In the genomic region with DNA sequence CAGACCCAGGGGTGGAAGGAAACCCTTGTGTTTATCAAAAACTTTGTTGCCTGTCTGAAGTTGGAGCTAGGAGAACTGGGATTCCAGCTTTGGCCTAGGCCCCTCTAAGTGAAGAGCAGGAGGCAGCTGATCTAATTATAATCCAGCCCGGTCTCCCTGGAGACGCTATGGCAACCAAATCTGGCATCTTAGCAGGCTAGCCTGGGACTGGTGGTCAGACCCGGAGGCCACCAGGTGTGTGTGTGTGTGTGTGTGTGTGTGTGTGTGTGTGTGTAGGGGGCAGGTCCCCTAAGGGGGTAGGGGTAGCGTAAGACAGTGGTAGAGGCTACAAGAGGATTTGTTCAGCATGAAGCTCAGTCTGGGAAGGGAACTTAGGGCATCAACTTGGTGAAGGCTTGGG, we compare ENCODE assay signal across 8 mouse cellular contexts. TPM values are rescaled to one million over a fixed set of nuclear protein-coding genes. Genes with fewer than 3 reads are reported as not detected.
DNase-seq lines count a peak whose midpoint lies in the region; ATAC-seq and TF ChIP-seq lines count a peak whose summit lies in the region.

No protein-coding gene starts in this region.

- WGBS in embryonic facial prominence, embryonic 11.5 days: 39% methylated on average over 4 of the region's 4 CpGs
- 15% methylated on average over 4 of the region's 4 CpGs for WGBS in hindbrain, embryonic 12.5 days
- WGBS in liver, embryonic 14.5 days (ENCODE audit: insufficient replicate concordance): 83% methylated on average over 4 of the region's 4 CpGs

- no peak for TF ChIP-seq CTCF in liver, embryonic 14.5 days (IDR thresholded peaks at IDR 0.05; ENCODE audit: low read depth)

- 0 out of 2 replicates have a peak overlapping the region, but pooled peaks have one; percentile 16 for H3K4me2 ChIP-seq in embryonic facial prominence, embryonic 11.5 days (ENCODE audit: low read depth, low read length)
- H3K4me2 ChIP-seq in hindbrain, embryonic 12.5 days (replicated peaks): peak overlapping the region; percentile 82
- peak overlapping the region; percentile 98 for H3K4me2 ChIP-seq in liver, embryonic 14.5 days (ENCODE audit: low read depth)

- H3K4me1 ChIP-seq in embryonic facial prominence, embryonic 11.5 days (ENCODE audit: control insufficient read depth, insufficient read depth, low read length): peaks cover 9% of the 10 kb centered on the region; the same call in 1 of the 2 replicates
- H3K4me1 ChIP-seq in hindbrain, embryonic 12.5 days: peaks cover 39% of the 10 kb centered on the region
- peaks cover 27 to 30% of the 10 kb centered on the region in 2 experiments for H3K4me1 ChIP-seq in liver, embryonic 14.5 days (replicated peaks; ENCODE audit: control insufficient read depth in 2 of 2, insufficient read depth in 2 of 2, low read length in 1 of 2)

- H3K36me3 ChIP-seq in embryonic facial prominence, embryonic 11.5 days (replicated peaks; ENCODE audit: control insufficient read depth, insufficient read depth, low read depth, low read length): no peaks in the 10 kb centered on the region
- peaks cover 15% of the 10 kb centered on the region for H3K36me3 ChIP-seq in hindbrain, embryonic 12.5 days
- H3K36me3 ChIP-seq in liver, embryonic 14.5 days (replicated peaks; ENCODE audit: control insufficient read depth, insufficient read depth, low read depth): no peaks in the 10 kb centered on the region

- peak; percentile 60 to 68 for DNase-seq in kidney, postnatal 4 days
- no peak for DNase-seq in kidney, adult 8-10 months
- peak; percentile 84 for DNase-seq in embryonic facial prominence, embryonic 11.5 days (ENCODE audit: low spot score)
- DNase-seq in liver, embryonic 14.5 days (ENCODE audit: low read depth in 3 of 3, low spot score in 3 of 3): no peak
- DNase-seq in right cerebral cortex, postnatal 10 days (ENCODE audit: low spot score in 2 of 2): peak; percentile 80 to 88

- H3K27ac ChIP-seq in embryonic facial prominence, embryonic 11.5 days (replicated peaks; ENCODE audit: low read depth, low read length): no peak overlapping the region
- peak overlapping the region; percentile 92 for H3K27ac ChIP-seq in hindbrain, embryonic 12.5 days
- H3K27ac ChIP-seq in liver, embryonic 14.5 days: no peak overlapping the region

- no peak overlapping the region for H3K4me3 ChIP-seq in embryonic facial prominence, embryonic 11.5 days (ENCODE audit: low read depth, low read length)
- 0 out of 2 replicates have a peak overlapping the region, but pooled peaks have one; percentile 57 for H3K4me3 ChIP-seq in hindbrain, embryonic 12.5 days
- H3K4me3 ChIP-seq in liver, embryonic 14.5 days (ENCODE audit: insufficient read depth in 1 of 2, low read depth in 2 of 2, low read length in 2 of 2): no peak overlapping the region

- no peaks in the 10 kb centered on the region for H3K27me3 ChIP-seq in embryonic facial prominence, embryonic 11.5 days (ENCODE audit: control insufficient read depth, insufficient read depth, low read length)
- no peaks in the 10 kb centered on the region; the same call in 1 of the 2 replicates for H3K27me3 ChIP-seq in hindbrain, embryonic 12.5 days
- no peaks in the 10 kb centered on the region for H3K27me3 ChIP-seq in liver, embryonic 14.5 days (ENCODE audit: control insufficient read depth, insufficient read depth, low read length)

- ATAC-seq in embryonic facial prominence, embryonic 11.5 days (replicated peaks; ENCODE audit: insufficient number of reproducible peaks, low FRiP score, low TSS enrichment, low read depth): peak; percentile 42
- ATAC-seq in hindbrain, embryonic 12.5 days (ENCODE audit: low FRiP score): peak; percentile 59
- no peak for ATAC-seq in liver, embryonic 14.5 days (ENCODE audit: insufficient read depth)
- no peak for ATAC-seq in granulocyte monocyte progenitor cell, adult 5-6 weeks (replicated peaks; ENCODE audit: poor library complexity, severe bottlenecking)
- ATAC-seq in monocyte, adult 5-6 weeks (replicated peaks; ENCODE audit: insufficient number of reproducible peaks, low FRiP score, low TSS enrichment, poor library complexity, severe bottlenecking): no peak

- H3K9me3 ChIP-seq in embryonic facial prominence, embryonic 11.5 days (replicated peaks; ENCODE audit: control insufficient read depth, low read length): no peaks in the 10 kb centered on the region
- no peaks in the 10 kb centered on the region for H3K9me3 ChIP-seq in hindbrain, embryonic 12.5 days (replicated peaks)
- no peaks in the 10 kb centered on the region for H3K9me3 ChIP-seq in liver, embryonic 14.5 days (ENCODE audit: control insufficient read depth, low read length)

- peak overlapping the region; percentile 1; the same call in 1 of the 2 replicates for H3K9ac ChIP-seq in embryonic facial prominence, embryonic 11.5 days (replicated peaks; ENCODE audit: low read length)
- H3K9ac ChIP-seq in hindbrain, embryonic 12.5 days: peak overlapping the region; percentile 15; the same call in 1 of the 2 replicates
- no peak overlapping the region for H3K9ac ChIP-seq in liver, embryonic 14.5 days (replicated peaks)

- TF ChIP-seq EP300 in liver, embryonic 14.5 days (IDR thresholded peaks at IDR 0.05; ENCODE audit: low read depth): no peak

RNA-seq across cellular contexts. Expression of a gene that starts 10.5 kb away (rescaled TPM):
- polyA plus RNA-seq in embryonic facial prominence, embryonic 11.5 days (2014; fragmentation: Nextera tagmentation; extraction: Ambion mirVana): 49.1 and 63.2 TPM in 2 replicates
- 47.2 and 49.7 TPM in 2 replicates for polyA plus RNA-seq in hindbrain, embryonic 12.5 days (2016; fragmentation: Nextera tagmentation; extraction: Ambion mirVana)
- 8.6 and 9.7 TPM in 2 replicates for polyA plus RNA-seq in liver, embryonic 14.5 days (2012; rRNA removed)
- polyA plus RNA-seq in liver, embryonic 14.5 days (2014; fragmentation: Nextera tagmentation; extraction: Ambion mirVana): 14.5 and 15.6 TPM in 2 replicates
- total RNA-seq in granulocyte monocyte progenitor cell, adult 5-6 weeks (2014; fragmentation: Nextera tagmentation): 22.2 and 23.5 TPM in 2 replicates
- 13.2 and 17.9 TPM in 2 replicates for total RNA-seq in granulocyte monocyte progenitor cell, adult 5-6 weeks (2017)
- 12.6 to 19.5 TPM (median 14.1 TPM) in 3 replicates for total RNA-seq in monocyte, adult 5-6 weeks (2017)

RNA-seq across cellular contexts. Expression of a gene that starts 11.5 kb away (rescaled TPM):
- 19.0 and 22.4 TPM in 2 replicates for polyA plus RNA-seq in embryonic facial prominence, embryonic 11.5 days (2014; fragmentation: Nextera tagmentation; extraction: Ambion mirVana)
- 57.7 and 57.9 TPM in 2 replicates for polyA plus RNA-seq in hindbrain, embryonic 12.5 days (2016; fragmentation: Nextera tagmentation; extraction: Ambion mirVana)
- 13.1 and 16.5 TPM in 2 replicates for polyA plus RNA-seq in liver, embryonic 14.5 days (2012; rRNA removed)
- 6.9 and 9.5 TPM in 2 replicates for polyA plus RNA-seq in liver, embryonic 14.5 days (2014; fragmentation: Nextera tagmentation; extraction: Ambion mirVana)
- 0.56 TPM in 1 of 2 replicates, not detected in the other for total RNA-seq in granulocyte monocyte progenitor cell, adult 5-6 weeks (2014; fragmentation: Nextera tagmentation)
- 1.2 and 5.5 TPM in 2 replicates for total RNA-seq in granulocyte monocyte progenitor cell, adult 5-6 weeks (2017)
- total RNA-seq in monocyte, adult 5-6 weeks (2017): 0.48 to 0.97 TPM in 2 of 3 replicates, not detected in the other

RNA-seq across cellular contexts. Expression of a gene that starts 13.6 kb away (rescaled TPM):
- not detected in 2 replicates for polyA plus RNA-seq in embryonic facial prominence, embryonic 11.5 days (2014; fragmentation: Nextera tagmentation; extraction: Ambion mirVana)
- polyA plus RNA-seq in hindbrain, embryonic 12.5 days (2016; fragmentation: Nextera tagmentation; extraction: Ambion mirVana): not detected in 2 replicates
- not detected in 2 replicates for polyA plus RNA-seq in liver, embryonic 14.5 days (2012; rRNA removed)
- polyA plus RNA-seq in liver, embryonic 14.5 days (2014; fragmentation: Nextera tagmentation; extraction: Ambion mirVana): not detected in 2 replicates
- not detected in 2 replicates for total RNA-seq in granulocyte monocyte progenitor cell, adult 5-6 weeks (2014; fragmentation: Nextera tagmentation)
- not detected in 2 replicates for total RNA-seq in granulocyte monocyte progenitor cell, adult 5-6 weeks (2017)
- not detected in 3 replicates for total RNA-seq in monocyte, adult 5-6 weeks (2017)

RNA-seq across cellular contexts. Expression of a gene that starts 21.6 kb away (rescaled TPM):
- polyA plus RNA-seq in embryonic facial prominence, embryonic 11.5 days (2014; fragmentation: Nextera tagmentation; extraction: Ambion mirVana): 1.5 and 1.7 TPM in 2 replicates
- polyA plus RNA-seq in hindbrain, embryonic 12.5 days (2016; fragmentation: Nextera tagmentation; extraction: Ambion mirVana): 1.2 and 1.3 TPM in 2 replicates
- polyA plus RNA-seq in liver, embryonic 14.5 days (2012; rRNA removed): 0.12 and 0.20 TPM in 2 replicates
- 0.24 and 0.27 TPM in 2 replicates for polyA plus RNA-seq in liver, embryonic 14.5 days (2014; fragmentation: Nextera tagmentation; extraction: Ambion mirVana)
- total RNA-seq in granulocyte monocyte progenitor cell, adult 5-6 weeks (2014; fragmentation: Nextera tagmentation): not detected in 2 replicates
- total RNA-seq in granulocyte monocyte progenitor cell, adult 5-6 weeks (2017): 0.72 and 0.90 TPM in 2 replicates
- total RNA-seq in monocyte, adult 5-6 weeks (2017): not detected in 3 replicates

RNA-seq across cellular contexts. Expression of a gene that starts 29.7 kb away (rescaled TPM):
- polyA plus RNA-seq in embryonic facial prominence, embryonic 11.5 days (2014; fragmentation: Nextera tagmentation; extraction: Ambion mirVana): 15.3 and 15.4 TPM in 2 replicates
- 44.1 and 44.8 TPM in 2 replicates for polyA plus RNA-seq in hindbrain, embryonic 12.5 days (2016; fragmentation: Nextera tagmentation; extraction: Ambion mirVana)
- polyA plus RNA-seq in liver, embryonic 14.5 days (2012; rRNA removed): 8.3 and 9.1 TPM in 2 replicates
- polyA plus RNA-seq in liver, embryonic 14.5 days (2014; fragmentation: Nextera tagmentation; extraction: Ambion mirVana): 4.3 and 5.8 TPM in 2 replicates
- total RNA-seq in granulocyte monocyte progenitor cell, adult 5-6 weeks (2014; fragmentation: Nextera tagmentation): 0.38 TPM in 1 of 2 replicates, not detected in the other
- 0.05 and 0.09 TPM in 2 replicates for total RNA-seq in granulocyte monocyte progenitor cell, adult 5-6 weeks (2017)
- not detected in 3 replicates for total RNA-seq in monocyte, adult 5-6 weeks (2017)

Comparison
In these comparisons a context has a peak if more than half of its experiments do, and no peak if none do; other contexts are left out.
1. DNase-seq: peak in kidney, postnatal 4 days (2 of 2), embryonic facial prominence, embryonic 11.5 days (single experiment) and right cerebral cortex, postnatal 10 days (2 of 2); none in kidney, adult 8-10 months (0 of 2) and liver, embryonic 14.5 days (0 of 3).
2. ATAC-seq: peak in embryonic facial prominence, embryonic 11.5 days (single experiment) and hindbrain, embryonic 12.5 days (single experiment); none in liver, embryonic 14.5 days (single experiment), granulocyte monocyte progenitor cell, adult 5-6 weeks (single experiment) and monocyte, adult 5-6 weeks (single experiment).
3. H3K4me2 ChIP-seq: peak in every context shown above with its lines; median percentile 98 in liver, embryonic 14.5 days; 82 in hindbrain, embryonic 12.5 days; 16 in embryonic facial prominence, embryonic 11.5 days.